Mouse (Mus musculus): ENCODE data around the gene Asxl1.

Gene Asxl1

GRCm38 (mm10) chr2:153417841-153418240 lies 72.2 kb downstream of the Asxl1 start:
- no peak for DNase-seq

- no peak for DNase-seq
Measured at GRCm38 (mm10) chr2:153418381-153418780, 72.8 kb downstream of the Asxl1 start.

GRCm38 (mm10) chr2:153421233-153421632 lies 75.6 kb downstream of the Asxl1 start:
- no peak for DNase-seq

- no peak for DNase-seq
Measured at GRCm38 (mm10) chr2:153422051-153422450, 76.4 kb downstream of the Asxl1 start.

- no peak for DNase-seq
Measured at GRCm38 (mm10) chr2:153423113-153423512, 77.5 kb downstream of the Asxl1 start.

- DNase-seq, result no peak
Measured at GRCm38 (mm10) chr2:153424557-153424956, 78.9 kb downstream of the Asxl1 start.

- DNase-seq, result no peak
Measured at GRCm38 (mm10) chr2:153425124-153425844, 79.7 kb downstream of the Asxl1 start.

- DNase-seq, result no peak
Measured at GRCm38 (mm10) chr2:153425998-153426670, 80.5 kb downstream of the Asxl1 start.

GRCm38 (mm10) chr2:153426931-153427330 lies 81.3 kb downstream of the Asxl1 start:
- no peak for DNase-seq

GRCm38 (mm10) chr2:153428485-153428884 lies 82.9 kb downstream of the Asxl1 start:
- no peak for DNase-seq

- DNase-seq, result no peak
Measured at GRCm38 (mm10) chr2:153430571-153430970, 84.9 kb downstream of the Asxl1 start.

- no peak for DNase-seq
Measured at GRCm38 (mm10) chr2:153432492-153432891, 86.9 kb downstream of the Asxl1 start.

- no peak for DNase-seq
Measured at GRCm38 (mm10) chr2:153433859-153434258, 88.2 kb downstream of the Asxl1 start.

GRCm38 (mm10) chr2:153434880-153435831 lies 89.5 kb downstream of the Asxl1 start:
- DNase-seq, result no peak

- no peak for DNase-seq
Measured at GRCm38 (mm10) chr2:153436641-153437305, 91.1 kb downstream of the Asxl1 start.

GRCm38 (mm10) chr2:153437306-153437659 lies 91.7 kb downstream of the Asxl1 start:
- no peak for DNase-seq

- DNase-seq, result no peak
Measured at GRCm38 (mm10) chr2:153440755-153441154, 95.1 kb downstream of the Asxl1 start.

- no peak for DNase-seq
Measured at GRCm38 (mm10) chr2:153441228-153441627, 95.6 kb downstream of the Asxl1 start.

- DNase-seq, result no peak
Measured at GRCm38 (mm10) chr2:153442720-153443119, 97.1 kb downstream of the Asxl1 start.

- peak; percentile 49 for DNase-seq
Measured at GRCm38 (mm10) chr2:153443434-153444240, 98.0 kb downstream of the Asxl1 start.

GRCm38 (mm10) chr2:153444254-153445136 lies 98.9 kb downstream of the Asxl1 start:
- DNase-seq, result peak; percentile 61

Data from thymus, postnatal 25 days (tissue).